Mouse (Mus musculus) stomach, embryonic 14.5 days (tissue): ENCODE measurements around the gene Kif14. TPM values are rescaled to one million over a fixed set of nuclear protein-coding genes. Genes with fewer than 3 reads are reported as not detected.

ENCODE experiments used
- ATAC-seq: fragments of 200-750 bp; cut with Nextera tagmentation; 2 replicates; pipeline ENCODE4 v1.8.0; 2017; ENCODE audit warnings: low read depth, moderate TSS enrichment; ENCODE audit not compliant: insufficient number of reproducible peaks, insufficient read depth, low FRiP score
- H3K27ac ChIP-seq: fragments of 300-500 bp; sonication (generic); 2 replicates; pipeline ENCODE4 v1.5.1; 2014; ENCODE audit warnings: mild to moderate bottlenecking, low read length, moderate library complexity, mixed read lengths
- H3K27me3 ChIP-seq: fragments of 300-500 bp; sonication (generic); 2 replicates; pipeline ENCODE4 v1.6.1; 2014; ENCODE audit warnings: low read length, control low read depth, mixed read lengths; ENCODE audit not compliant: control insufficient read depth, insufficient read depth
- H3K36me3 ChIP-seq: fragments of 300-500 bp; sonication (generic); 2 replicates; pipeline ENCODE4 v1.6.1; 2014; ENCODE audit warnings: mild to moderate bottlenecking, control low read depth, low read length, moderate library complexity, mixed read lengths; ENCODE audit not compliant: control insufficient read depth, insufficient read depth
- H3K4me1 ChIP-seq: fragments of 300-500 bp; sonication (generic); 2 replicates; pipeline ENCODE4 v1.6.1; 2014; ENCODE audit warnings: low read length, control low read depth, mixed read lengths; ENCODE audit not compliant: control insufficient read depth, insufficient read depth
- H3K4me2 ChIP-seq: fragments of 300-500 bp; sonication (generic); replicated peaks from 2 replicates; pipeline ENCODE4 v1.6.1; 2014; ENCODE audit warnings: low read depth, low read length, control low read depth
- H3K4me3 ChIP-seq: fragments of 300-500 bp; sonication (generic); 2 replicates; pipeline ENCODE4 v1.5.1; 2014; ENCODE audit warnings: low read depth, low read length, control low read depth
- H3K9ac ChIP-seq: fragments of 300-500 bp; sonication (generic); replicated peaks from 2 replicates; pipeline ENCODE4 v1.6.1; 2014; ENCODE audit warnings: low read depth, mild to moderate bottlenecking, control low read depth, low read length, moderate library complexity, mixed read lengths
- H3K9me3 ChIP-seq: fragments of 300-500 bp; sonication (generic); 2 replicates; pipeline ENCODE4 v1.6.1; 2016; ENCODE audit warnings: low read depth, low read length, control low read depth; ENCODE audit not compliant: control insufficient read depth
- WGBS: fragments of 180-500 bp; shearing (Covaris S2); extraction: QIAGEN DNeasy Blood & Tissue Kit; methylation state at CpG from one replicate; pipeline ENCODE4 v1.1.7; 2014; 5-methylcytosine and 5-hydroxymethylcytosine counted together
- polyA plus RNA-seq: library from polyadenylated mRNA; unstranded; fragments of >200 nt; fragmentation: Nextera tagmentation; extraction: Ambion mirVana; gene quantifications from 2 replicates; pipeline ENCODE4 v1.2.1, GENCODE M21; 2014

Kif14 gene
- polyA plus RNA-seq, 1 experiment from 2014 or later = 13.9 TPM

DNA sequence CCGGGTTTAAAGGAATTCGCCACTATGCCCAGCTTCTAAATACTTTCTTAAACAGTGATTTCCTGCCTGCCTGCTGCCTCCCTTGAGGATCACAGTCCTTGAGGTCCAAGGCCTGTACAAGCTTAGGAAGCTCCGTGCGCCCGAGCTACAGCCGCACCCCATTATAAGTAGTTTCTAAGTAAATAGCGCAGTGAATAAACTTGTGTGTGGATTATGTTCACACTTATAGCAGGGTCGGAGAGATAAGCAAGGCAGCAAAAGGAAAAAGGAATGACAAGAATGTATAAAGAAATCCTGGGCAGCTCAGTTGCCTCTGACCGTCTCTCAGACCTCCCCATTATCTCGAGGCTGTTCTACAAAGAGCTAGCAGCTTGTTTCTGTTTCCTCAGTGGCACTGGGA is 95.7 kb downstream of the Kif14 start:
- no peaks in the 10 kb centered on the region for H3K36me3 ChIP-seq
- H3K9ac ChIP-seq = no peak overlapping the region
- H3K4me1 ChIP-seq = peaks cover 9% of the 10 kb centered on the region; the same call in 1 of the 2 replicates
- peak overlapping the region; percentile 17; the same call in 1 of the 2 replicates for H3K4me2 ChIP-seq
- H3K9me3 ChIP-seq = no peaks in the 10 kb centered on the region
- 16% methylated on average over 10 of the region's 10 CpGs for WGBS
- H3K4me3 ChIP-seq = no peak overlapping the region
- ATAC-seq = peak; percentile 82
- no peak overlapping the region for H3K27ac ChIP-seq
- H3K27me3 ChIP-seq = no peaks in the 10 kb centered on the region

- Histone ChIP-seq H3K4me2 (no peak overlapping the region), H3K9ac (no peak overlapping the region), H3K27me3 (no peaks in the 10 kb centered on the region), H3K36me3 (no peaks in the 10 kb centered on the region), H3K4me3 (no peak overlapping the region), H3K9me3 (no peaks in the 10 kb centered on the region), H3K4me1 (peaks cover 9% of the 10 kb centered on the region; the same call in 1 of the 2 replicates), H3K27ac (no peak overlapping the region)
- no peak for ATAC-seq
- 47% methylated on average over 11 of the region's 11 CpGs for WGBS
Measured at GRCm38 (mm10) chr1:136563149-136563548, 97.0 kb downstream of the Kif14 start.

DNA sequence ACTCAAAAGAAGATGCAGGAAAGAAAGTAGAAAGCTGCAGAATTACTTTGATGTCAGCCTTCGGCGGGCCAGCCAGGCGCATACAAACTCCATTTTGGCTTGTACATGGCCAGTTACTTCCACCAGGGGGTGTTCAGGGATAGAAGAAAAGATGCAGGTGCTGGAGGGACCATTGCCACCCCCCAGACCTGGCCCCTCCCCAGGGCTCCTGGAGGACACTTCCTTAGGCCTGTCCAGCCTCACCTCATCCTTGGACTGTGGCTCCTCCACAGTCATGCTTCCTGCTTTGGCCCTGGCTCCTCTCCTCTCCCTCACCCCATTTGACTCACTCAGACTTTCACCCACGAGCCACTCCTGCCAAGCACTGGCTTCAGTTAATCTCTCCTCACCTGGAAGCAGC is 98.8 kb downstream of the Kif14 start:
- Histone ChIP-seq H3K4me1 (peaks cover 6% of the 10 kb centered on the region; the same call in 1 of the 2 replicates), H3K9me3 (no peaks in the 10 kb centered on the region), H3K4me3 (no peak overlapping the region), H3K27ac (no peak overlapping the region), H3K4me2 (no peak overlapping the region), H3K9ac (no peak overlapping the region), H3K27me3 (no peaks in the 10 kb centered on the region), H3K36me3 (no peaks in the 10 kb centered on the region)
- no peak for ATAC-seq
- WGBS = 70% methylated on average over 4 of the region's 4 CpGs

DNA sequence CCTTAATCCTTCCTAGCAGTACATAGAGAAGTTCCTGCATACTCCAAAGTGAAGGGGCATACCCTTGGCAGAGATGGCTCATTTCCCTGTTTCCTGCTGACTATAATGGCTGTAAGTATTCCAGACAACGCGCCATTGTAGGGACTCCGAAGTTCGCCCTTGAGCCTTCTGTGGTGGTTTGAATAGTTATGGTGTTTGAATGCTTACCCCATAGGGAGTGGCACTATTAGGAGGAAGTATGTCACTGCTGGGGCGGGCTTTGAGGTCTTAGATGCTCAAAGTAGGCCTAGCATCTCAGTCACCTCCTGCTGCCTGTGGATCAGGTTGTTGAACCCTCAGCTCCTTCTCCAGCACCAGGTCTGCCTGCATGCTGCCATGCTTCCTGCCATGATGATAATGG is 100.2 kb downstream of the Kif14 start:
- Histone ChIP-seq H3K4me3 (no peak overlapping the region), H3K27ac (no peak overlapping the region), H3K9ac (no peak overlapping the region), H3K4me1 (peaks cover 10% of the 10 kb centered on the region; the same call in 1 of the 2 replicates), H3K9me3 (no peaks in the 10 kb centered on the region), H3K36me3 (no peaks in the 10 kb centered on the region), H3K27me3 (no peaks in the 10 kb centered on the region), H3K4me2 (no peak overlapping the region)
- ATAC-seq = no peak
- 94% methylated on average over 5 of the region's 5 CpGs for WGBS

- peaks cover 4% of the 10 kb centered on the region; the same call in 1 of the 2 replicates for H3K4me1 ChIP-seq
- H3K27me3 ChIP-seq = no peaks in the 10 kb centered on the region
- no peak overlapping the region for H3K9ac ChIP-seq
- no peaks in the 10 kb centered on the region for H3K9me3 ChIP-seq
- no peak overlapping the region for H3K4me2 ChIP-seq
- WGBS = 89% methylated on average over 4 of the region's 4 CpGs
- no peak overlapping the region for H3K4me3 ChIP-seq
- H3K36me3 ChIP-seq = no peaks in the 10 kb centered on the region
- ATAC-seq = no peak
- no peak overlapping the region for H3K27ac ChIP-seq
Measured at GRCm38 (mm10) chr1:136567641-136568040, 101.5 kb downstream of the Kif14 start.

DNA sequence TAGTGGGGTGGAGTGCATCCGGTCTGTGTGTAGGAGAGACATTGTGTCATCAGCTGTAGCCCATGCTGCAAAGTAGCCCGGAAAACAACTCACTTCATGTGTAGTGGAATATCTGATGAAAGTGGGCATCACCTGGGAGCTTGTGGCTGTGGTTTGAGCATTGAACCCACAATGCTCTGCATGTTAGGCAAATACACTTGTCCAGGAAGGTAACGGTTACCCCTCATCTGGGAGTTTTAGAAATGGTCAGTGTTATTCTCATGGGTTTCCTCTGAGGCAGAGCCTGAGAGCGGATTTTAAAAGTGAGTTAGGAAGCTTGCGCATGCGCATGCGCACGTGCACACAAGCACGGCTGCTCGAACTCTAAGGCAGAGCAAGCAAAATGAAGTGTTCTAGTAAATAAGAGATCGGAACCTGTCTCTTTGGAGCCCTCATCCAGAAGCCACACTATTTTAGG is 102.6 kb downstream of the Kif14 start:
- ATAC-seq = no peak
- 93% methylated on average over 11 of the region's 11 CpGs for WGBS

GRCm38 (mm10) chr1:136569206-136569605 is 103.1 kb downstream of the Kif14 start:
- H3K27ac ChIP-seq = no peak overlapping the region
- WGBS = 85% methylated on average over 8 of the region's 8 CpGs
- peaks cover 4% of the 10 kb centered on the region; the same call in 1 of the 2 replicates for H3K4me1 ChIP-seq

More for the DNA sequence above, 102.6 kb downstream of the Kif14 start:
- H3K9ac ChIP-seq = no peak overlapping the region
- H3K27ac ChIP-seq = no peak overlapping the region
- H3K9me3 ChIP-seq = no peaks in the 10 kb centered on the region
- peaks cover 4% of the 10 kb centered on the region; the same call in 1 of the 2 replicates for H3K4me1 ChIP-seq
- H3K4me2 ChIP-seq = no peak overlapping the region
- no peaks in the 10 kb centered on the region for H3K36me3 ChIP-seq
- no peaks in the 10 kb centered on the region for H3K27me3 ChIP-seq
- no peak overlapping the region for H3K4me3 ChIP-seq

GRCm38 (mm10) chr1:136569626-136570297 is 103.6 kb downstream of the Kif14 start:
- H3K4me3 ChIP-seq = no peak overlapping the region
- peaks cover 4% of the 10 kb centered on the region; the same call in 1 of the 2 replicates for H3K4me1 ChIP-seq
- H3K9me3 ChIP-seq = no peaks in the 10 kb centered on the region
- WGBS = 44% methylated on average over 20 of the region's 20 CpGs
- H3K36me3 ChIP-seq = no peaks in the 10 kb centered on the region
- peak overlapping the region; percentile 27 for H3K4me2 ChIP-seq
- no peak overlapping the region for H3K27ac ChIP-seq
- no peak for ATAC-seq
- no peaks in the 10 kb centered on the region for H3K27me3 ChIP-seq
- no peak overlapping the region for H3K9ac ChIP-seq

More at GRCm38 (mm10) chr1:136569206-136569605, 103.1 kb downstream of the Kif14 start:
- H3K27me3 ChIP-seq = no peaks in the 10 kb centered on the region
- no peaks in the 10 kb centered on the region for H3K36me3 ChIP-seq
- ATAC-seq = no peak
- H3K9me3 ChIP-seq = no peaks in the 10 kb centered on the region
- no peak overlapping the region for H3K9ac ChIP-seq
- H3K4me3 ChIP-seq = no peak overlapping the region
- H3K4me2 ChIP-seq = no peak overlapping the region
